Mouse (Mus musculus) limb, embryonic 12.5 days (tissue): Measurements from ENCODE around the gene Sema3a. TPM values are rescaled to one million over a fixed set of nuclear protein-coding genes. Genes with fewer than 3 reads are reported as not detected.

Experiments used
- ATAC-seq: fragments of 200-750 bp; cut with Nextera tagmentation; 2 replicates; pipeline ENCODE4 v1.8.0; 2017; ENCODE audit warnings: low read depth, moderate TSS enrichment; ENCODE audit not compliant: insufficient number of reproducible peaks, insufficient read depth, low FRiP score, low TSS enrichment
- H3K27ac ChIP-seq: fragments of 300-500 bp; sonication (generic); 2 replicates; pipeline ENCODE4 v1.5.1; 2016; ENCODE audit warnings: mild to moderate bottlenecking, moderate library complexity
- H3K27me3 ChIP-seq: fragments of 300-500 bp; sonication (generic); 2 replicates; pipeline ENCODE4 v1.6.1; 2016; ENCODE audit warnings: mild to moderate bottlenecking, moderate library complexity
- H3K36me3 ChIP-seq: fragments of 300-500 bp; sonication (generic); 2 replicates; pipeline ENCODE4 v1.6.1; 2016; ENCODE audit warnings: mild to moderate bottlenecking, moderate library complexity
- H3K4me1 ChIP-seq: fragments of 300-500 bp; sonication (generic); replicated peaks from 2 replicates; pipeline ENCODE4 v1.6.1; 2016
- H3K4me2 ChIP-seq: fragments of 300-500 bp; sonication (generic); 2 replicates; pipeline ENCODE4 v1.6.1; 2016; ENCODE audit warnings: mild to moderate bottlenecking, moderate library complexity
- H3K4me3 ChIP-seq: fragments of 300-500 bp; sonication (generic); replicated peaks from 2 replicates; pipeline ENCODE4 v1.5.1; 2016; ENCODE audit warnings: mild to moderate bottlenecking
- H3K9ac ChIP-seq: fragments of 300-500 bp; sonication (generic); replicated peaks from 2 replicates; pipeline ENCODE4 v1.6.1; 2016; ENCODE audit warnings: mild to moderate bottlenecking, moderate library complexity
- H3K9me3 ChIP-seq: fragments of 300-500 bp; sonication (generic); 2 replicates; pipeline ENCODE4 v1.6.1; 2016; ENCODE audit warnings: mild to moderate bottlenecking, moderate library complexity
- WGBS: fragments of 180-500 bp; shearing (Covaris S2); methylation state at CpG from one replicate; pipeline ENCODE4 v1.1.7; 2016; 5-methylcytosine and 5-hydroxymethylcytosine counted together
- polyA plus RNA-seq: library from polyadenylated mRNA; unstranded; fragments of >200 nt; fragmentation: Nextera tagmentation; extraction: Ambion mirVana; gene quantifications from 2 replicates; pipeline ENCODE4 v1.2.1, GENCODE M21; 2016

The Sema3a gene
- polyA plus RNA-seq, 1 experiment from 2014 or later, result 60.9 TPM

- no peak for ATAC-seq
- Histone ChIP-seq H3K27me3 (no peaks in the 10 kb centered on the region), H3K36me3 (no peaks in the 10 kb centered on the region), H3K4me3 (no peak overlapping the region), H3K4me1 (peaks cover 14% of the 10 kb centered on the region), H3K4me2 (no peak overlapping the region), H3K27ac (no peak overlapping the region), H3K9ac (no peak overlapping the region), H3K9me3 (no peaks in the 10 kb centered on the region)
- WGBS, result 67% methylated on average over 5 of the region's 5 CpGs
Measured at GRCm38 (mm10) chr5:13624754-13625153, 499.5 kb downstream of the Sema3a start.

GRCm38 (mm10) chr5:13626093-13626492 is 500.9 kb downstream of the Sema3a start:
- Histone ChIP-seq H3K27me3 (no peaks in the 10 kb centered on the region), H3K9ac (no peak overlapping the region), H3K4me1 (peaks cover 14% of the 10 kb centered on the region), H3K4me3 (no peak overlapping the region), H3K4me2 (no peak overlapping the region), H3K9me3 (no peaks in the 10 kb centered on the region), H3K27ac (no peak overlapping the region), H3K36me3 (no peaks in the 10 kb centered on the region)
- WGBS, result 61% methylated on average over 5 of the region's 5 CpGs
- ATAC-seq, result no peak

- peak overlapping the region; percentile 52; the same call in 1 of the 2 replicates for H3K9ac ChIP-seq
- no peaks in the 10 kb centered on the region for H3K9me3 ChIP-seq
- H3K4me1 ChIP-seq, result peaks cover 14% of the 10 kb centered on the region
- H3K27ac ChIP-seq, result peak overlapping the region; percentile 56
- WGBS, result 8% methylated on average over 24 of the region's 24 CpGs
- H3K27me3 ChIP-seq, result no peaks in the 10 kb centered on the region
- peak; percentile 92 for ATAC-seq
- H3K36me3 ChIP-seq, result no peaks in the 10 kb centered on the region
- peak overlapping the region; percentile 39 for H3K4me3 ChIP-seq
- H3K4me2 ChIP-seq, result peak overlapping the region; percentile 58
Measured at GRCm38 (mm10) chr5:13628606-13629311, 503.5 kb downstream of the Sema3a start.

- Histone ChIP-seq H3K27me3 (no peaks in the 10 kb centered on the region), H3K27ac (no peak overlapping the region), H3K4me2 (no peak overlapping the region), H3K36me3 (no peaks in the 10 kb centered on the region), H3K9ac (no peak overlapping the region), H3K4me1 (peaks cover 14% of the 10 kb centered on the region), H3K4me3 (no peak overlapping the region), H3K9me3 (no peaks in the 10 kb centered on the region)
- WGBS, result 30% methylated on average over 5 of the region's 5 CpGs
- ATAC-seq, result no peak
Measured at GRCm38 (mm10) chr5:13629916-13630315, 504.7 kb downstream of the Sema3a start.

- H3K4me1 ChIP-seq, result peaks cover 14% of the 10 kb centered on the region
- H3K4me2 ChIP-seq, result no peak overlapping the region
- no peaks in the 10 kb centered on the region for H3K9me3 ChIP-seq
- H3K9ac ChIP-seq, result no peak overlapping the region
- no peak overlapping the region for H3K27ac ChIP-seq
- no peak overlapping the region for H3K4me3 ChIP-seq
- H3K27me3 ChIP-seq, result no peaks in the 10 kb centered on the region
- H3K36me3 ChIP-seq, result no peaks in the 10 kb centered on the region
- ATAC-seq, result no peak
Measured at GRCm38 (mm10) chr5:13630692-13631091, 505.5 kb downstream of the Sema3a start.

- H3K27me3 ChIP-seq, result no peaks in the 10 kb centered on the region
- no peak overlapping the region for H3K27ac ChIP-seq
- no peaks in the 10 kb centered on the region for H3K36me3 ChIP-seq
- no peaks in the 10 kb centered on the region for H3K9me3 ChIP-seq
- no peaks in the 10 kb centered on the region for H3K4me1 ChIP-seq
- ATAC-seq, result no peak
- H3K4me2 ChIP-seq, result no peak overlapping the region
- no peak overlapping the region for H3K9ac ChIP-seq
- no peak overlapping the region for H3K4me3 ChIP-seq
- 42% methylated on average over 3 of the region's 3 CpGs for WGBS
Measured at GRCm38 (mm10) chr5:13636237-13636636, 511.0 kb downstream of the Sema3a start.
